Mouse (Mus musculus) liver, embryonic 14.5 days (tissue): ENCODE measurements around the gene Ntsr2.

Experiments used
- CTCF ChIP-seq: IDR thresholded peaks from 2 replicates; pipeline ENCODE4 v1.5.1; 2016; ENCODE audit warnings: antibody characterized with exemption, low read depth, control low read depth
- EP300 ChIP-seq: IDR thresholded peaks from 2 replicates; pipeline ENCODE4 v1.6.1; 2016; ENCODE audit warnings: antibody characterized with exemption, low read depth

DNA sequence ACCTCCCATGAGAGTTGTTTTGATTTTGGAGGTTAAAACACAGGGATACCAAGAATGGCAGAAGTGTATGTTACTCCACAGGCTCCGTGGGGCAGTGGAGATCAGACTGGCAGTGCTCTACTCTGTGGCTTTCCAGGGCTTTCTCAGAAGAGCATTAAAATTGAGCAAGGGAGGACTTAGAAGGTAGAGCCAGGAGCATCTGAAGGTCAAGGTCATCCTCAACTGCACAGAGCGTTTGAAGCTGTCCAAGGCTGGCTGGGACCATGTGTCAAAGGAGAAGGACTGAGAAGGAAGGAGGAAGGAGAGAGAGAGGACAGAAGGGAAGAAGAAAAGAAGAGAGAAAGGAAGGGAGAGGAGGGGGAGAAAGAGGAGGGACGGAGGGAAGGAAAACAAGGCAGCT is 38.6 kb upstream of the Ntsr2 start:
- TF ChIP-seq CTCF, result no peak
- no peak for TF ChIP-seq EP300
